Mouse (Mus musculus): Measurements from ENCODE around the gene Vegfb.

Vegfb gene

DNA sequence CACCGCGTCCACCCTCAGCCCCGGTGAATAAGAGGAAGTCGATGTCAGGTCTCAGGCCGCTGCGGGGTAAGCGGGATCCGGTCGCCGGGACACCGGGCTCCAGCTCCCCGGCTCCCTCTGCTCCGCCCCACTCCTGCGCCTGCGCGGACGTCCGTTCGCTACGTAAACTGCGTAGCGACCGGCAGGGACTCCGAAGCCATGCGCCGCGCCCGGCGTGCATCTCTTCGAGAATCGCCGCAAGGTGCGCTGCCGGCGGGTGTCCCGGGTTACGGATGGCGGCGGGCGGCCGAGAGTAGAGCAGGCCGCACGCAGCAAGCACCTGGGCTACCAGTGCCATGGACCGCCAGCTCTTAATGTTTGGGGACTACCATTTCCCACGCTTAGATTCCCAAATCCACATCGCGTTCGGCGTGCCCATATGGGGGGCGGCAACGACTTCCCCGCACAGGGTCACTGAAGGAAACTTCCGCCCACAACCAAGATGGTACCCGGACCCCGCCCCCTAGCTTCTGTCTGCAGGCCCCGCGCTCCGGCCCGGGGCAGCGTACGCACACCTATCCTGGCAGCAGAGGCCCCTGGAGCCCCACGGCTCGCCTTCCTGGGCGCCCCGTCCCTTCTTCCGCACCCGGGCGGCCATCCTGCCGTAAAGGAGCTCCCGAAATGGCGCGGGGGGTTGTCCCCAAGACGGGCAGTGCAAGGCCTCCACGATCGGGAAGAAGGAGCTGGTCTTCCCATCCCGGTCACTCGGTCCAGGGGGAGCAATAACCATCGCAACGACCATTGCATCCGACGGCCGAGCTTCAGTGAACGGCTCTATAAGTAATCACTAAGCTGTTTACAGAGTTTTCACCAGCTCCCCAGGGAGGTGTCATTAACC lies 45.8 kb downstream of the Vegfb start, which contains the start of gene Bad:
Bad (plus strand) TSS at position 490 of the 877 bp plus-strand sequence.
- peak; percentile 85 to 87 for DNase-seq (ENCODE audit: low spot score in 2 of 2)

DNA sequence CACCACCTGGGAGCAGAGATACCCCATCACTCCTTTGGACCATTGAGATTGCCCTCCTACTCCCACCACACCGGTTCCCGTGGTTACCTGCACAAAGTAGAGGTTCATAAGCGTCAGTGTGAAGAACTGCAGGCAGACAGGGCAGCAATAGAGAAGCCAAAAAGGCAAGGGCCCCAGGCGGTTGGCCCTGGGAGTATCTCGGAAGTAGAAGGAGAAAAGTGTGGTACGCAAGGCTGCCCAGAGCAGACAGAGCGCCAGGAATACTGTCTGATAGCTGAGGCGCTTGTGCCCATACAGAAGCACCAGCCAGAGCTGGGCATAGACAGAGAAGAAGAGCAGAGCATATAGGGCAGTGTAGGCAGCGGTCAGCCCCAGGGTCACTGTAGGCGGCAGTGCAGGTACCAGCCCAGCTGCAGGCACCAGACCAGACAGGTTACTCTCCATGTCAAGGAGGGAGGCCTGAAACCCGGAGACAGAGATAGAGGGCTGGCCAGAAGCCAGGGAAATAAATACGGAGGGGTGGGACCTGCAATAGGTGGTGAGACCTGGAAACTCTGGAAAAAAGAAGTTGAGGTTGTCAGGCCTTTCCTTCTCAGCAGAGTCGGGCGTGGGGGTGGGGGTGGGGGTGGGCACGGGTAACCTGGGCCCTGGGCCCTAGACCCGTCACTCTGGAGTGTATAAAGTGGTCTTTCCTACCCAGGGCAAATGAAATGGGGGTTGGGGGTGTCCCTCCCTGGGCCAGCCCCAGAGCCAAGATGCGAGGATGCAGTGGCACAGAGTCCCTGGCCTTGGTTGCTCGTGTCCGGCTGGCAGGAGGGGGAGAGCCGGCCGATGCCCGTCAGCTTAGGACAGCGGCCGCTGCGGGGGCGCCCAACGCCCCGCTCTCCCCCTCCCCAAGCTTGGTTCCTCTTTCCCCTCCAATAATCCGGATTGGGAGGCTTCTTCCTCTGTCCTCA lies 46.8 kb downstream of the Vegfb start:
- no peak for DNase-seq (ENCODE audit: low spot score in 2 of 2)

DNA sequence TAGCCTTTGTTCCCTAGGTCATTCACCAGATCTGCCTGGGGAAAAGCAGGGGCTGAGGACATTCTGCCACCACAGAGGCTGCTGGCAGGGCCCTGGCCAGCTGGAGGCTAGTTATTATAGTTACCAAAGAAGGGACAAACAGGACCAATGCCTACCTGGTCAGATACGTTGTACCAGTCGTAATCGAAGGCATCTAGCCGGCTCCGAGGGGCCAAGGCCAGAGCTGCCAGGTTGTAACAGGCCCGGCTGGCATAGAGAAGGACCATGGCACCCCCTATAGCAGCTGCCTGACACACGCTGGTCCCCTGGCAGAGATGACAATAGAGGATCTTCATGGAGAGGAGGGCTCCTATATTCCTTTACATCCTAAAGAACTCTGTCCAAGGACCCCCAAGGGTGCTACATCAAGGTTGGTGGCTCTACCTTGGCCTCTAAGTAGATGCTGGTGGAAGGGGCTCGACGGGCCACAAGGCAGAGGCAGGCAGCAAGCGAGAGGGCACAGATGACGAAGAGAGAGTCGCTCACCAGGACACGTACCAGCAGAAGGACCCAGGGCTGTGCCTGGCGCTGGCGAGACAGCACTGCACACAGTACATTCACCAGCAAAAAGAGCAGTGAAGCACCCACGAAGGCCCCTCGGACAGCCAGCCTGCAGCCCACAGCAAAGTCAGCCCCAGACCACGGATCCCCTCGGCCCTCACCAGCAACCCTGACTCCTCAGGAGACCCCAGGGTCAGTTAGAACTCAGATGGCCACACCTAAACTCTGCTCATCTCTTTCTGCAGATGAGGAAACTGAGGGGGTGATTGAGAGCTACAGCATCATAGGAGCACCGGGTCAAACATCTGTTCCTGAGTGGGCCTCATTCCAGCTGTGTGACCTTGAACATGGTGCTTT lies 48.1 kb downstream of the Vegfb start:
- no peak for DNase-seq (ENCODE audit: low spot score in 2 of 2)

DNA sequence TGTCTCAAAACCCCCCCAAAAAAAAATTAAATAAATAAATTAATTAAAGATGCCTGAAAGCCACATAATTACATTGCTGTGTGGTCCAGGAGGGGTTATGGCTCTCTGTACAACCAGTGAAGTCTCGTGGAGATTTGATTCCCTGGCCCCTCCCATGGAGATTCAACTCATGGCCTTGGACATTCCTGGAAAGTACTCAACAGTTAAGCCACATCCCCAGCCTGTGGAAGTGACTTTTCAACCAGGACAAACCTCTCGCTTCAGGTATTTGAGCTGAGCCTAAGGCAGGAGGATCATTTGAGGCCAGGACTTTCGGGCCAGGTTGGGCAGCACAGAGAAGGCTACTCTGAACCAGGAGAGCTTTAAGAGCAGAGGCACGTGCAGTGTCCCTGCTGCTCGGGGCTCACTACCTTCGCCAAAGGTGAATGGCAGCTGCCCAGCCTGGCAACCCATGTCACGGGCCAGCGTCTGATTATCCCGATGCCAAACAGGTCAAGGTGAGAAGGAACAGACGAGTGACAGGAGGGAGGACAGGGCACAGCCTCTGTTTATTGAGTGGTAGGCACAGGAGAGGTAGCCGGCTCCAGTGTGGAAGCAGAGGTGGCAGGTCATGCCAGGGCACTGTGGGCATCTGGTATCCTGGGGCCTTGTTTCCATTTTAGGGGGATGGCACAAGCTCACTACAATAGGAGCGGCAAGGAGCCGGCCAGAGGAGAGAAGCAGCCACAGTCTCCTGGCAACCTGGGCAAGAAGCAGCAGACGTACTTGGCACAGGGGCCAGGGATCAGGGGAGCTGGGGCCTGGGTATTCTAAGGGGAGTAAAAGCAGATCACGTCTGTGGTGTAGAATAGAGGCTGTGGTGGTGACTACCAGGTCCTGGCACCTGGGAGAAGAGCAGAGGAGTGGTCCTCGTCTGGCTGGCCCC lies 49.6 kb downstream of the Vegfb start:
- DNase-seq (ENCODE audit: low spot score in 2 of 2), result no peak

DNA sequence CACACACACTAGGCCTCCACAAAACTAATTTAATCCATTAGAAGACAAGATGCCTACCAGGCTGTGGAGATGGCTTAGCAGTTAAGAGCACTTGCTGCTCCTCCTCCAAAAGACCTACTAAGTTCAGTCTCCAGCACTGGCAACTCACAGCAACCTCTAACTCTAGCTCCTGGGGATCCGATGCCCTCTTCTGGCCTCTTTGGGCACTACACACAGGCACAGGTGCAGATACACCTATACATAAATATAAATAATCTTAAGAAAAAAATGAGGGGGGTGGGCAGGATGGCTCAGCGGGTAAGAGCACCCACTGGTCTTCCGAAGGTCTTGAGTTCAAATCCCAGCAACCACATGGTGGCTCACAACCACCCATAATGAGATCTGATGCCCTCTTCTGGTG lies 51.2 kb downstream of the Vegfb start:
- no peak for DNase-seq (ENCODE audit: low spot score in 2 of 2)

DNA sequence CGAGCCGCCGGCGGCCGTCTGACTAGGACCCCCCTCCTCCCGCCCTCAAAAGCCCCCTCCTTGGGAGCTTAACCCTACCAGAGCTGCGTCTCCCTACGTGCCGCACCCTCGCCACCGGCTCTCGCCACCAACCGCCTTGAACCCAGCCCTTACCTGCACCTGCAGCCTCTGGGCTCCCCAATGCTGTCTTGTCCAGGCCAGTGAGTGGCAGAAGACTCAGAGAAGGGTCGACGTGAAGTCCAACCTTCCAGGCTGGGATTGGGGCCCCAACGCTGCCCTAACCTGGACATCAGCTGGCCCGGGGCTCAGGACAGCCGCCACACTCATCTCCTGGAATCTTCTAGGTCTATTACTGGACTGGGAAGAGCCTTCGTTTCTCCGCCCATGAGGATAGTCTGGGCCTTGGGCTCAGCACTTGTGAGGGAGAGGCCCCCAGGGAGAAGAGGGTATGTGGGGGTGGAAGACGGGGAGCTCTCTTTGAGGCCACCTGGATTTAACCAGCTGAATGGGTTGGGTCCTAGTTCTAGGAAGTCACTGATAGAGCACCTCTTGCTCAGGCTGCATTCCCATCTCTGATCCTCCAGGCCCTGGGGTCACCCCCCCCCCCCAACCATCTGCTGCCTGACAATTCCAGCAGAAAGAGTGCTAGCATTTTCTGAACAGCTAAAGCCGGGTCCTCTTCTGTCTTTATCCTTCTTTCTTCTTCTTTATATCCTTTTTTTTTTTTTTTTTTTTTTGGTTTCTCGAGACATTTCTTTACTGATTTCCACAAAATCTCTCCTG lies 53.1 kb downstream of the Vegfb start, which contains the start of gene Kcnk4:
Kcnk4 (minus strand) TSS at position 321 of the 783 bp plus-strand sequence.
- DNase-seq (ENCODE audit: low spot score in 2 of 2), result no peak

DNA sequence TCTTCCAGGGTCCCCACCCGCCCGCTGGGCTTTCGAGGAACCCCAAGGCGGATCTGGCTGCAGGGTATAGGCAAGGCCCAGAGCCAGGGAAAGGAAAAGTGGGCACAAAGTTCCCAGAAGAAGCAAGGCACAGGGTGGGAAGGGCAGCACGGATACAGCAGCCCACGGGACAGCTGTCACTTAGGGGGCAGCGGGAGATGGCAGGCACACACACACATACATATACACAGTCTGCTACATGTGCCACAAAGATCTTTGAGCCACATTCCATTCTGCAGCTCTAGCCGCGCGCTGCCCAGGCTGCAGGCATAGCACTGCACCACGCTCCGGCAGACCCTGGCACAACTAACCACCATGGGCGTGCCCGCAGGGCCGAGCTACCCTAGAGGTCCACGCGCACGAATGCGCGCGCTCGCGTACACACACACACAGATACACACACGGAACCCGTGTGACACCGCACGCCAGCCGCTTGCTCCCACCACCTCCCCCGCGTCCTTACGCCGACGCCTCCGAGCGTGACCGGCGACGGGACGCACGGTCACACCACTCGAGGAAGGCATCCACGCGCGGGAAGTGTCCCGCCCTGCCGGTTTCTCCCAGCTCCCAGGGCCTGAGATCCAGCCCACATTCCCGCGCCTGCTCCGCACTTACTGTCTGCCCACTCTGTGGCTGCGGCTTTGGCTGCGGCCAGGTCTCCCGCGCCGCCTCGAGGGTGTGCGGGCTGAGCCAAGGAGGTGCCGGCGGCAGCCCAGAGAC lies 53.8 kb downstream of the Vegfb start:
- DNase-seq (ENCODE audit: low spot score in 2 of 2), result peak in 1 of 2 experiments; percentile 49

DNA sequence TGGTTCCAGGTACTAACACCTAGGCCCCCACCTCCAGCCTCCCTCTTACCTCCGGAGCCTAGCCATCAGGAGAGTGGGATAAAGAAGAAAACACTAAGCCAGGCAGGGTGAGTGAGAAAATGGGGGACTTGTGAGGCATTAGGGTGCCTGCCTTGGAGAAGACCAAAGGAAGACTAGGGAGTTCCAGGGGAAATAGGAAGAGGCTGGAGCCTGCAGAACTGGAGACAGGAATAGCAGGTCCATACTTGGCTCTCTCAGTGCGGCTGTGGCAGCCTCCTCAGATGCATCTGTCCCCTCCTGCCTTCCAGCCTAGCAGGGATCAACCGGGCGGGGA lies 54.4 kb downstream of the Vegfb start:
- no peak for DNase-seq (ENCODE audit: low spot score in 2 of 2)
